ENCODE assay signal across 9 mouse cellular contexts in the genomic region with DNA sequence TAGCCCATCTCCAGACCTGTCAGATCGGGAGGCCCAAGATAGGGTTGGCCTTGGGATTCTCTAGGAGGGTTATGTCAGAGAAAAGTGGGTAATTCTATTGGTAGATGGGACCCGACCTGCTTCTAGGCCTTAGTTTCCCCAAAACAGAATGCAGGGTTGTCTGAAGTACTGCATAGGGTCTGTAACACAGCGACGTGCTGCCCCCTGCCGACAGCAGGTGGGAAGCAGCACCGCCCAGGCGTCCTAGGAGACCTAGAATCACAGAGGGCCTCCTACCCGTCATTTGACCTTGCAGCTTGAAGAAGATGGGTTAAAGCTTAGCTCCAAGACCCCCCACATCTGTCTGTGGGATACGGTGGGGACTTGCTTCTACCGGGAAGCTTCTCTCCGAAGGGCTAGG. TPM values are rescaled to one million over a fixed set of nuclear protein-coding genes. Genes with fewer than 3 reads are reported as not detected.
DNase-seq lines count a peak whose midpoint lies in the region; ATAC-seq and TF ChIP-seq lines count a peak whose summit lies in the region.
"Had no signal": no experiment of that assay in that cellular context is flagged by ENCODE, and none has a peak within 500 bp of the region (broad histone marks: within the 10 kb centered on the region; RNA-seq: fewer than 3 reads in every experiment).

No protein-coding gene starts in this region.

- no peaks in the 10 kb centered on the region for H3K79me2 ChIP-seq in C2C12 (ENCODE audit: control insufficient read depth, insufficient read depth)

- H3K4me3 ChIP-seq in C2C12 (ENCODE audit: insufficient read depth, poor library complexity, severe bottlenecking), result no peak overlapping the region
- H3K4me3 ChIP-seq in cortical plate, adult 2 months (ENCODE audit: insufficient read depth, low read length), result no peak overlapping the region
- H3K4me3 ChIP-seq in liver, postnatal 0 days (ENCODE audit: low read depth, low read length), result no peak overlapping the region
- H3K4me3 ChIP-seq in neural tube, embryonic 14.5 days (ENCODE audit: low read depth, low read length), result no peak overlapping the region
- H3K4me3 ChIP-seq: heart, embryonic 13.5 days had no signal

- no peak overlapping the region for H3K4me2 ChIP-seq in liver, postnatal 0 days (ENCODE audit: low read depth, low read length)
- H3K4me2 ChIP-seq in neural tube, embryonic 14.5 days (ENCODE audit: low read depth, low read length), result no peak overlapping the region
- H3K4me2 ChIP-seq: heart, embryonic 13.5 days had no signal

- peak; percentile 96 for TF ChIP-seq CTCF in C2C12 (IDR thresholded peaks at IDR 0.05; ENCODE audit: control insufficient read depth, insufficient read depth, insufficient read length)
- peak; percentile 66 for TF ChIP-seq CTCF in cortical plate, adult 2 months (IDR thresholded peaks at IDR 0.05; ENCODE audit: extremely low read depth, insufficient read depth, low read length)
- peak; percentile 79 for TF ChIP-seq CTCF in liver, postnatal 0 days (IDR thresholded peaks at IDR 0.05; ENCODE audit: low read depth)

- 7% methylated on average over 11 of the region's 11 CpGs for WGBS in liver, postnatal 0 days (ENCODE audit: insufficient replicate concordance)
- 4% methylated on average over 11 of the region's 11 CpGs for WGBS in neural tube, embryonic 14.5 days

- no peak overlapping the region for H3K27ac ChIP-seq in cortical plate, adult 2 months (ENCODE audit: insufficient read depth, low read length)
- H3K27ac ChIP-seq in liver, postnatal 0 days (ENCODE audit: low read depth), result no peak overlapping the region
- no peak overlapping the region for H3K27ac ChIP-seq in neural tube, embryonic 14.5 days (ENCODE audit: low read depth, low read length)
- H3K27ac ChIP-seq: heart, embryonic 13.5 days had no signal

- no peaks in the 10 kb centered on the region for H3K4me1 ChIP-seq in cortical plate, adult 2 months (ENCODE audit: control insufficient read depth, insufficient read depth, low read length)
- H3K4me1 ChIP-seq in liver, postnatal 0 days (ENCODE audit: insufficient read depth), result no peaks in the 10 kb centered on the region
- H3K4me1 ChIP-seq in neural tube, embryonic 14.5 days (ENCODE audit: control insufficient read depth, insufficient read depth, low read length), result peaks cover 18% of the 10 kb centered on the region

- peak; percentile 59; the same call in 1 of the 2 replicates for ATAC-seq in liver, postnatal 0 days
- peak; percentile 81; the same call in 1 of the 2 replicates for ATAC-seq in neural tube, embryonic 14.5 days (ENCODE audit: low read depth)

- peaks cover 2% of the 10 kb centered on the region for H3K79me3 ChIP-seq in C2C12 (ENCODE audit: low read depth)

- no peak overlapping the region for H3ac ChIP-seq in C2C12 (ENCODE audit: control insufficient read depth, insufficient read length, low read depth)

- H3K9ac ChIP-seq in liver, postnatal 0 days (replicated peaks), result no peak overlapping the region
- H3K9ac ChIP-seq in neural tube, embryonic 14.5 days (replicated peaks; ENCODE audit: low read depth, low read length), result no peak overlapping the region
- H3K9ac ChIP-seq: heart, embryonic 13.5 days had no signal

- H3K27me3 ChIP-seq in C2C12 (ENCODE audit: control insufficient read depth, insufficient read depth, insufficient read length), result peaks cover 53% of the 10 kb centered on the region
- peaks cover 60% of the 10 kb centered on the region for H3K27me3 ChIP-seq in liver, postnatal 0 days (ENCODE audit: insufficient read depth, low read length)
- H3K27me3 ChIP-seq in neural tube, embryonic 14.5 days (ENCODE audit: control insufficient read depth, insufficient read depth, low read length), result peaks cover 19% of the 10 kb centered on the region

- no peak for TF ChIP-seq POLR2A in cortical plate, adult 2 months (IDR thresholded peaks at IDR 0.05; ENCODE audit: extremely low read depth, insufficient read depth, low read length)

- no peaks in the 10 kb centered on the region for H3K36me3 ChIP-seq in C2C12 (ENCODE audit: control insufficient read depth, insufficient read depth)
- no peaks in the 10 kb centered on the region for H3K36me3 ChIP-seq in liver, postnatal 0 days (replicated peaks; ENCODE audit: insufficient read depth, low read length)
- H3K36me3 ChIP-seq in neural tube, embryonic 14.5 days (ENCODE audit: control insufficient read depth, insufficient read depth, low read length), result no peaks in the 10 kb centered on the region
- H3K36me3 ChIP-seq: heart, embryonic 13.5 days had no signal

- H3K9me3 ChIP-seq in liver, postnatal 0 days (ENCODE audit: low read length), result no peaks in the 10 kb centered on the region
- H3K9me3 ChIP-seq in neural tube, embryonic 14.5 days (ENCODE audit: control insufficient read depth, low read length), result no peaks in the 10 kb centered on the region

- TF ChIP-seq EP300 in liver, postnatal 0 days (IDR thresholded peaks at IDR 0.05; ENCODE audit: low read depth), result no peak

- DNase-seq in adrenal gland, adult 18-20 months (ENCODE audit: low spot score in 2 of 2), result peak; percentile 71 to 78
- DNase-seq in gastrocnemius, postnatal 10 days, result peak; percentile 82
- DNase-seq in kidney, adult 9 months, result peak; percentile 70
- DNase-seq in liver, postnatal 0 days, result peak; percentile 73
- peak; percentile 74 for DNase-seq in thymus, postnatal 25 days

TF ChIP-seq in C2C12, 6 proteins besides CTCF, POLR2A, EP300 and RAD21:
- TF ChIP-seq USF1 (IDR thresholded peaks at IDR 0.05; ENCODE audit: low read depth) (no peak), MAX (IDR thresholded peaks at IDR 0.05) (peak; percentile 18)
TF ChIP-seq in C2C12: peak in this region for 1.

RNA-seq across cellular contexts. Expression of gene Wnt7b, which starts 1.2 kb away (rescaled TPM):
- 2.5 TPM for polyA plus RNA-seq in C2C12 (2012; fragmentation: generic; extraction: Trizol)
- under 1 TPM; 0.48 to 0.50 TPM for total RNA-seq in adrenal gland, adult 18-20 months (2021)
- polyA plus RNA-seq in cortical plate, adult 2 months (2012; rRNA removed), result 21.7 and 22.7 TPM in 2 replicates
- under 1 TPM; 0.07 to 0.16 TPM for total RNA-seq in gastrocnemius, postnatal 10 days (2021)
- polyA plus RNA-seq in liver, postnatal 0 days (2015; fragmentation: Nextera tagmentation; extraction: Ambion mirVana), result 0.05 and 0.09 TPM in 2 replicates
- 17.3 and 25.0 TPM in 2 replicates for polyA plus RNA-seq in neural tube, embryonic 14.5 days (2014; fragmentation: Nextera tagmentation; extraction: Ambion mirVana)
